ENCODE assay signal across 21 mouse cellular contexts in genomic region chr2:128796463-128796862, GRCm38 (mm10). TPM values are rescaled to one million over a fixed set of nuclear protein-coding genes. Genes with fewer than 3 reads are reported as not detected.
DNase-seq lines count a peak whose midpoint lies in the region; ATAC-seq and TF ChIP-seq lines count a peak whose summit lies in the region.
"Had no signal": no experiment of that assay in that cellular context is flagged by ENCODE, and none has a peak within 500 bp of the region (broad histone marks: within the 10 kb centered on the region; RNA-seq: fewer than 3 reads in every experiment).

No protein-coding gene starts in this region.

- no peaks in the 10 kb centered on the region for H3K79me2 ChIP-seq in macrophage (ENCODE audit: inconsistent target)

- no peaks in the 10 kb centered on the region; the same call in 1 of the 2 replicates for H3K4me1 ChIP-seq in bone marrow, adult 2 months (ENCODE audit: control insufficient read depth, insufficient read depth, low read length)
- H3K4me1 ChIP-seq: forebrain, embryonic 12.5 days; limb, embryonic 13.5 days; midbrain, embryonic 15.5 days; stomach, embryonic 15.5 days had no signal

- DNase-seq in layer of hippocampus, adult 11-12 months (ENCODE audit: low spot score), result peak; percentile 30
- no peak for DNase-seq in layer of hippocampus, adult 18-20 months (ENCODE audit: low spot score in 2 of 2)
- peak; percentile 78 for DNase-seq in 416B (ENCODE audit: low read depth)
- DNase-seq in frontal cortex, postnatal 36 days (ENCODE audit: low spot score in 2 of 2), result no peak
- DNase-seq: adrenal gland, adult 8-10 months; cerebellum, adult 11-12 months; cerebellum, postnatal 14 days; embryo, embryonic 11 days; kidney, adult 8-10 months; kidney, postnatal 25 days; thymus, postnatal 25 days had no signal

- no peak for ATAC-seq in activated CD4-positive, CD25-positive, alpha-beta regulatory T cell, adult 4 months
- ATAC-seq: midbrain, embryonic 15.5 days had no signal

- 0 out of 2 replicates have a peak overlapping the region, but pooled peaks have one; percentile 19 for H3K27ac ChIP-seq in bone marrow, adult 2 months (ENCODE audit: control insufficient read depth, insufficient read depth, low read depth, low read length, poor library complexity)
- H3K27ac ChIP-seq in macrophage, result peak overlapping the region; percentile 94
- H3K27ac ChIP-seq: forebrain, embryonic 12.5 days; hindbrain, embryonic 10.5 days; limb, embryonic 13.5 days; liver, embryonic 14.5 days; midbrain, embryonic 15.5 days; stomach, embryonic 15.5 days had no signal

- TF ChIP-seq CTCF in bone marrow, adult 2 months (IDR thresholded peaks at IDR 0.05; ENCODE audit: control insufficient read depth, insufficient read depth, low read length), result no peak

- H3K36me3 ChIP-seq in macrophage (ENCODE audit: inconsistent target), result peaks cover 76% of the 10 kb centered on the region
- H3K36me3 ChIP-seq: forebrain, embryonic 12.5 days; midbrain, embryonic 15.5 days had no signal

- no peak for TF ChIP-seq POLR2A in bone marrow, adult 2 months (IDR thresholded peaks at IDR 0.05; ENCODE audit: borderline replicate concordance, control insufficient read depth, low read depth, low read length)

- H3K4me3 ChIP-seq in bone marrow, adult 2 months (replicated peaks; ENCODE audit: control insufficient read depth, low read depth, low read length), result no peak overlapping the region
- no peak overlapping the region for H3K4me3 ChIP-seq in macrophage (ENCODE audit: inconsistent target)
- H3K4me3 ChIP-seq: forebrain, embryonic 12.5 days; hindbrain, embryonic 10.5 days; limb, embryonic 13.5 days; midbrain, embryonic 15.5 days; myocyte; stomach, embryonic 15.5 days had no signal

- 9% methylated on average over 6 of the region's 6 CpGs for WGBS in bone marrow, adult 2 months
- WGBS in macrophage (ENCODE audit: missing documents), result 1% methylated on average over 6 of the region's 6 CpGs

RNA-seq across cellular contexts. Expression of gene Tmem87b, which starts 21.5 kb away (rescaled TPM):
- 10 to 100 TPM; 31.8 to 37.8 TPM for total RNA-seq in layer of hippocampus, adult 18-20 months (2021)
- 5.1 and 7.7 TPM in 2 replicates for polyA plus RNA-seq in bone marrow, adult 2 months (2011; ENCODE audit: insufficient read depth, insufficient read length, low replicate concordance, missing spikeins)
- 100 to 1,000 TPM; 222 to 824 (median 423) TPM for total RNA-seq in macrophage (2018; cell fraction: chromatin; rRNA removed)
- 10 to 100 TPM; 15.6 to 61.3 (median 38.6) TPM for total RNA-seq in macrophage (2018; cell fraction: cytosol; rRNA removed)
- total RNA-seq in macrophage (2018; cell fraction: nucleus; rRNA removed), result 100 to 1,000 TPM; 117 to 458 (median 228) TPM
- 32.3 to 57.1 TPM (median 34.6 TPM) in 3 replicates for polyA plus RNA-seq in macrophage (2018)
- polyA plus RNA-seq in activated CD4-positive, CD25-positive, alpha-beta regulatory T cell, adult 4 months (2017; shearing (Covaris generic)), result 10 to 100 TPM; 13.9 to 14.1 TPM

Comparison
In these comparisons a context has a peak if more than half of its experiments do, and no peak if none do; other contexts are left out.
1. DNase-seq: peak in layer of hippocampus, adult 11-12 months (single experiment) and 416B (single experiment); none in layer of hippocampus, adult 18-20 months (0 of 2) and frontal cortex, postnatal 36 days (0 of 2).